Mouse (Mus musculus) regulatory T cell (primary cell): Measurements from ENCODE around the gene Ubxn11.

Source experiments
- in situ Hi-C: fragments of 300-600 bp; cut with MboI, MseI; formaldehyde crosslinking; loops from one replicate; pipeline ENCODE4 v1.15.1; 2025; ENCODE audit warnings: high pct_unique_total_duplicates

The Ubxn11 gene

DNA sequence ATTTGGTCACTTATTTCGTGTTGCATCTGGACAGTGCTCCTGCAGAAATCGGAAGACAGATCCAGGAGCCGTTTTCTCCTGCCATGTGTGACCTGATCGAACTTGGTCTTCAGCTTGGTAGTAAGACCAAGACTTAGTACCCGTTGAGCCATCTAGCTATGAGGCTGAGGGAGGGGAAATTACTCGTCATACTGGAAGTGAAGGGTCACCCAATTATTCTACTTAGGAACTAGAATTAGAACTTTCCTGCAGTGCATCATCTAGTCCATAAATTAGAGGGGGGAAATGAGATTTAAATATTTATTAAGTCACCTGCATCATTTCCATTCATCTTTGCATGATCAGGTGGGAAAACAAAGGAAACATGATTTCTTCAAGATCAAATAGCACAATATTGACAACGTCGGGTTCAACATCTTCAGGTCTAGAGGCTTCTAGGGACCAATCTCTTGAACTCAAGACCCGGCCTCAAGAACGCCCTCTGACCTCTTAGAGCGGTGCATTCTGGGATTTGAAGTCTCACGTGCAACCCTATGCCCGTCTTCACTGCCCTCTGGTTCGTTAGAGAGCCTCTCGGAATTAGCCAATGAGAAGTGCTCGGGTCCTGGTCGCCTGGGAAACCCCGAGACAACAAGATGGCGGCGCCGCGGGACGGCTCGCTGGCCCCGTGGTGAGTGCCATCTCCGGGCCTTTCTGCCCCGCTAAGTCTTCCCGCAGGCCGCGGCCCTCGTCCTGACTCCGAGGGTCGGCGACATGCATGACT lies at the start of gene Ubxn11:
Gene Ubxn11 (plus strand): TSS at position 592 of the 763 bp plus-strand sequence.
- in situ Hi-C loops, result loop anchor here (25.0 kb wide), 1 partner anchor 2010 kb away; no protein-coding TSS in a partner anchor

DNA sequence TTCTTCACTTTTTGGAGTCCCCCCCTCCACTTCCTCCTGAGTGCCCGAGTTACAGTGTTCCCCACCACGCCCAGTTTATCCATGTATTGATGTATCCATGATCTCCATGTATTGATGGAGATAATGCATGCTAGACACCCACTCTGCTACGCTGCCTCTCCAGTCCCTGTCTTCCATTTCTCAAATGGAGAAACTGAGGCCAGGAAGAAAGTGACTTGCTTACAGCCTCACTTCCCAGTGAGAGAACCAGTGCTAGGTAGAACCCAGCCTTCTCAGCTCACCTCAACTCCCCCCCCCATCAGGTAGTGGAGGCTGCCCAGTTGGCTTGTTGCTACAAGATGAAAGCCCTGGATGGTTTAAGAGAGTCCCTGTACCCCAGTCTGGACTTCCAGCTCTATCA lies 48.8 kb upstream of the Ubxn11 start, which contains the start of gene Zfp683:
Gene Zfp683 (plus strand): TSS at position 301 of the 400 bp plus-strand sequence.
- in situ Hi-C loops, result no loop called here

DNA sequence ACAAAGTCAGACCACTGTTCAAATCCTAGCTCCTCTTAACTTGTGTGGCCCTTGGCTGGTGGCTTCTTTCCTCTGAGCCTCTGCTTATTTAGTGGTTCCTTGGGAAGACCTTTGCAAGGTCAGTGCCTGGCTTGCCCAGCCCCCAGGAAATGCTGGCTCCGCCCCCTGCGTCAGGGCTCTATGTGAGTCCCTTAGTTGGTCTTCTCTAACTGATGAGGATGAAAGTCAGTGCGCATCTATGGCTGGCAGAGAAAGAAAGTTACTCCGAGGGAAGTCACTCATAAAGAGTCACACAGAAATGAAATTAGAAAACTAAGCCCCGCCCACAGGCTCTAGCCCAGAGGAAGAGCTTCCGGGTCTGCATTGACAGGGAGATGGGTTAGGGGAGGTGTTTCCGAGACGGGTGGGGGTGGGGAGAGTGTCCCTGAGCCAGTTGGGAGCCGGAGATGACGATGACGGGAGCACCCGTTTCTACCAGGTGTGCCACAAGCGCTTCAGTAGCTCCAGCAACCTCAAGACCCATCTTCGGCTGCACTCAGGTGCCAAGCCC lies 44.1 kb upstream of the Ubxn11 start:
- in situ Hi-C loops, result no loop called here

DNA sequence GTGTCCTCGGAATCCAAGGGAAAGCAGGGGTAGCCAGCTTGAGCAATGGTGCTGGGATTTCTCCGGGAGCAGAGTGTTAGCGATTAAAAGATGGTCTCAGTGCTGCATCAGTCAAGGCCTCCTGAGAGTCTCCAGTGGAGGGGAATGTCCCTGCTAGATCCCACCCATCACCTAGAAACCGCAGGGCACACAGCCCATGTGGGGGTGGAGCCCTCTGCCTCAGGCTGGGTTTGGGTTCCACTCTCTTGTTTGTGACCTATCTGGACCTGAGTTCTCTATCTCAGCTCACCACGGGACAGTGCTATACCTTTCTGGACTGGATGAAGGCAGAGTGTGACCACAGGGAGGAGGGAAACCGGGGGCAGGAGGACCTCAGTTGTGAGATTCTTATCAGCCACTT lies 43.5 kb upstream of the Ubxn11 start:
- in situ Hi-C loops, result no loop called here

DNA sequence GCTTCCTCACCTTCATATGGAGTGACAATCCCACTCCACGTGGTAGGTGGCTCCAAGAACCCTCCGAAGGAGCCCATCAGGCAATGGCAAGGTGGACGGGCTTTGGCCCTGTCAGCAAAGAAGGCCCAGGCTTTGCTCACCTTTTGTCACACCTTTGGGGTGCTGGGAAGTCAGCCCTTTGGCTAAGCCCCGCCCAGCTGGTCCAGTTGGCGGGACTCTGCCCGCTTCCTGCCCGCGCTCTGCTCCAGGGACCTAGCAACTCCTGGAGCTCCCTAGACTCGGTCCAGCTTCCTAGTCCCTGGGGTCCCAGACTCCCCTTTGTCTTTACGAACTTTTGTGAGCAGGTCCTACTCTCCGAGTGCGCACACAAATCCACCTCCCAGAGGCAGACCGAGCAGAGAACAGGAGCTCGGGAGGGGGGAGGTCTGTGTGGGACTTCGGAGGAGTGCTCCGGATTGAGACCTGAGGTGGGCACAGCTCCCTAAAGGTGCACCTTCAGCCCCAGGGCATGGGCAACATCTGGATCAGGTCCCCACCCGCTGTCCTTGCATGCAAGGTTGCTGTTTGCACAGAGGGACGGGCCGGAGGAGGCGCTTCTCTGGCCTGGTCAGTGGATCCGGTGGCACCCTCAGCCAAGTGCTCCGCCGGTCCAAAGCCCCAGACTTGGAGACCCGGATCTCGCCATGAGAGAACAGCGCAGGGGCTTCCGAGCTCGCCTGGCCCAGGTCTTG lies 42.1 kb upstream of the Ubxn11 start, which contains the start of gene Crybg2:
Gene Crybg2 (plus strand): TSS at position 681 of the 731 bp plus-strand sequence.
- in situ Hi-C loops, result no loop called here

DNA sequence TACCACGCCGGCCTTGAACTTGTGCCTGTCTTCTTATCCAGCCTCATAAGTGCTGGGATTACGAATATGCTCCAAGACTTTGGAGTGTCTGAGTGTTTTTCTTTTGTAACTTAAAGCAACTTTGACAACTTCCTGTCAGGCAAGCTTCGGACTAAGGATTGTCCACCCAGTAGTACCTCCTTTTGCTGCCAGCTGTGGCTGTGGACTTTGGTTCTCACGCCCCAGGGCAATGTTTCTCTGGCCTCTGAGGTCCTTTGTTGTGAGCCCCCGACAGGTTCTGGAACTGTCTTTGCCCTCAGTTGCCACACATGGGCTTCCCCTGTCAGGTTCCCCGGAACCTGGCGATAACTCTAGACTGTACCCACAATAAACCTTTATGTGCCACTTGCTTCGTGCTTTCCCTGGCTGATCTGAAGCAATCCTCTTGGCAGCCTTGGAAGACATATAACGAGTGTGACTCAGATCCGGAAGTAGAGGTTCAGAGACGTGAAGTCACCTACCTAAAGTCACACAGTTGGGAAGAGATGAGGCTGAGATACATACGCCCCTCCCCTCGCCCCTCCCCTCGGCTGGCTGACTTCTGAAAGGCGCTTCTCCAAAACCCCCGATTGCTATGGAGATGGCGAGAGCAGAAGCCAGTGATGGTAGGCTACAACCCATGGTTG lies 41.1 kb upstream of the Ubxn11 start:
- in situ Hi-C loops, result no loop called here

DNA sequence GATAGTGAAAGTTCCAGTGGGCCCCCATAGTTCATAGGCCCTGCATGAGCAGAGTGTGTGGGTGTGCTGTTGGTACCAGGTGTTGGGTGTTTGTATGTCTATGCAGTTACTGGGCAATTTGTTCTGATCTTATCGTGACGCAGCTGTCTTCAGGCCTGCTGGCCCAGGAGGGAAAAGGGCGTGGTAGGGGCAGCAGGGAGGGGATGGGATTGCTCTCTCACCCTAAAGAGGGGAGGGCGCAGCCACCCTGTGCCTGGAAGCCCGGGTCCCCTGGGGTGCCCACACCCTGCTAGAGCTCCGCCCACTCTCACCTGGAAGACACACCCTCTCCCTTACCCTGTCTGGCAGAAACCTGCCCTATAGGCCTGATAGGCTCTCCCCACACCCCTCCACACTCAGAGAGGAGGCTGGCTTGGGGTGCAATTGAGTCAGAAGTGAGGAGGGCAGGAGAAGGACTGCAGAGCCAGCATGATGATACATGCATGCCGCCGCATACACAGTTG lies 40.4 kb upstream of the Ubxn11 start:
- in situ Hi-C loops, result no loop called here

DNA sequence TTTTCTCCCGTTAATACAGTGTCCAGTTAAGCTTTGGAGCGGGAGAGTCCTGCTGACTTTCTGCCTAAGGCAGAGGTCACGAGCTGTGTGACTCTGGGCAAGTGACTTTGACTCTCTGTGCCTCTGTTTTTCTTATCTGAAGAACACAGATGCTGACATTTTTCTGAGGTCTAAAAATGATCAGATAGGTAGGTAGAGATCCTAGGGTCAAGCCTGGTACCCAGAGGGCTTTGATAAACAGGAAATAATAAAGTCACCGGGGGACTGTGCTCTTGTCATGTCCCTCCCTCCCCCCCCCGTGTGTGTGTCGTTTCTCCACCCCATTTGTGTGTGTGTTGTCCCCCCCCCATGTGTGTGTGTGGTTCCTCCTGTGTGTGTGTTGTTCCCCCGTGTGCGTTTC lies 39.8 kb upstream of the Ubxn11 start:
- in situ Hi-C loops, result no loop called here

DNA sequence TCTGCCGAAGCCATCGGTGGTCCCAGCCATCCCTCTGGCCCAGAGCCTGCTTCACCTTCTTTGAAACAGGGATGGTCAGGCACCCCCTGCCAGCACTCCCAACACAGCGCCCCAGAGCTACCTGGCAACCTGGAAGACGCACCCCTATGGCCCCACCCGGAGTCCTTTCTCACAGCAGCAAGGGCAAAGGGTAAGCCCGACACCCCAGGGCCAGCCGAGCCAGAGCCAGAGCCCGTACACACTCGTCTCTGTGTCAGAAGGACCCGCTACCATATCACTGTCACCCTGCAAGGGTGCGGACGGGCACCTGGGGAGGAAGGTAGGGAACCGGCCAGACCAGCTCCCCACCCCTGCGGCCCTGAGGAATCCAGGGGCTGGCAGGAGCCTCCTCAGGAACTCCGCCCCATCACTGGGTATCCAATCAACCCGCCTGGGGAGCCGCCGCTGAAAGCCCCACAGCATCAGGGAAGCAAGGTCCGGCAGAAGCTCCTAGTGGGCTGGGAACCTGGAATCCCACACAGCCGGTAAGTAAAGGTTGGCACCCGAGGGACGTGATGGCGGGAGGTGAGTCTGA lies 36.9 kb upstream of the Ubxn11 start:
- in situ Hi-C loops, result no loop called here

DNA sequence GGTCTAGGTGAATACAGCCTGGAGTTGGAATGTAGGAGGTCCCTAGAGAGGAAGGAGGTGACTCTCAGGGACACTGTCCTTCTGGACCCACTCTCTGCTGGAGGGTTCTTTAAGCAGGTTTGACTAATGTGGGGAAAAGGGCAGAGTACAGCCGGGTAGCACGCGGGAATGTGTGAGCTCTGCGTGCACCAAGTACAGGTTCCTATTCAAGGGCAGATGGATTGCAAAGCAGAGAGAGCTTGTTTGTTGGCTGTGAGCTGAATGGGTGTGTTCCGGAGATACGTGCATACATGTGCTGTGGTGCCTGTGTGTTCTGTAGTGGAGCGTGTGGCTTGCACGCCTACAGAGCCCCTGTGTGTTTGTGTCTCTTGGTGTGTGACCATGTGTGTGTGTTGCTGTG lies 35.0 kb upstream of the Ubxn11 start:
- in situ Hi-C loops, result no loop called here

DNA sequence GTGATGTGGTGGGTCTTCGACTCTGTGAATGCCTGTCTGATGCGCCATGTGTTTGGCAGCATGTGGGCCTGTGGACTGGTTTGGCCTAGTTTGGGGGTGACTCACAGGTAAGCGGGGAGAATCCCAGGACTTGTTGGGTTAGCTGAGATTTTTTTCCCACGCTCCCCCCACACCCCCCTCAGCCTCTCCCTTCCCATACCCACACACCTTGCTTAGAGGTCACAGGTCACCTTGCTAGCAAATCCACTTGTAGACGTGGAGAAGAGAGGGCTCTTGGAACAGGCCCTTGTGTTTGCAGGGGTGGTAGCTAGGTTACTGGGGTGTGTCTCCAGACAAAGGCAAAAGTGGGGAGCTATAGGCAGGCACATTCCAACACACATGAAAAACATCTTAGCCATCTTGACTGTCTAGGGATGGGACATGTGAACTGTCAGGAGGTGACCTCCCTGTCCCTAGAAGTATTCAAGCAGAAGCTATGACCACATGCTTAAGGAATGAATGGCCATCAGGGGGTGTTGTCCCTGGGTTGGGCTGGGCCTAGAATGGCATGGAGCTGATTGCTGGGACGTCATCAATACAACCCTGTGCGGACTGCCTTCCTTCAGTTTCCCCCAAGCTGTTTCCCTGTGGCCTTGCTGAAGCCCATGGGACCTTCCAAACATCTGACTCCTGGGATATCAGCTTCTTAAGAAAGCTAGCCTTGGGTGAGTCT lies 34.4 kb upstream of the Ubxn11 start:
- in situ Hi-C loops, result no loop called here

DNA sequence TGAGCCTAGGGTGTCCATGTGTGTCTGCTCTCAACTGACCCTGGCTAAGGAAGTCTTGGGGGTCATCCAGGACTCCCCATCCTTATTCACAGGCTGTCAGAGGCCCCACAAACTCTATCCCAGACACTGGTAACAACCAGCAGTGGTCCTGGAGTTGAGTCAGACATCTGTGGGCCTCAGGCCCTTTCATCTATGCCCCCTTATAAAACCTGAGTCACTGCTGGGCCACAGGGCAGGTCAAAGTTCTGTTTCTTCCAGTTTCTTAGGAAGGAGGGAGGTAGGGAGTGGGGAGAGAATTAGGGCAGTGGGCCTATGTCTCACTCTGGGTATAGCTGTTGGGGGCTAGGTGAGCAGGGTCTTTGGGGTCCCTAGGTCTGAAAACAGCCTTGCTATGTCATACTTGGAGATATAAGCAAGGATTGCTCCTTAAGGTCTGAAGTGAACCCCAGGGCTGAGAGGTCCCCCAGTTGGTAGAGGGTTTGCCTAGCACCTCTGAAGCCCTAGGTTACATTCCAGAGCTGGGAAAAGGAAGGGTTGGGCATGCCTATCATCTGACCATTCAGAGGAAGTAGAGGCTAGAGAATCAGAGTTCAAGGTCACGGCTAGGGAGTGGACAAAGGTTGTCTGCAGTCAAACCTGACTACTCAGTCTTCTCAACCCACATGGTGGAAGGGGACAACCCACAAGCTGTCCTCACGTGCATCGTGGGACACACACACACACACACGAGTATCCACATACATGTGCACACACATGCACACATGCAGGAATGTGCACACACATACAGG lies 33.4 kb upstream of the Ubxn11 start:
- in situ Hi-C loops, result no loop called here

DNA sequence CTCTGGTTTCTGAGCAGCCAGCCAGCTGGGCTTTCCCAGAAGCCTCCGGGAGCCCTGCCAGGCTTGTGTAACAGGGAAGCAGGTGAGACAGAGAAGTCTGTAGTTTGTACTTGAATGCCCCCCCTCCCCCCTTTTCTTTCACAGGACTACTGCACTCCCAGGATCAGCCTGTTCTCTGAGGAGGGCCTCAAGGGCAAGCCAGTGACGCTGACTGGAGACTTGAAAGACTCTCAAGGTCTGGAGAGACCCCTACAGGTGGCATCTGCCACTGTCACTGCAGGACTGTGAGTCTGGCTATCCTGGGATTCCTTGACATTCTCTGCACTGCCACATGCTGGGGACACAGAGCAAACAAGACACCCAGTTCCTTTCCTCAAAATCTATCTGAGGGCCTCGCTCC lies 23.7 kb upstream of the Ubxn11 start:
- in situ Hi-C loops, result loop anchor here (5.0 kb wide), 1 partner anchor 41 kb away; no protein-coding TSS in a partner anchor

DNA sequence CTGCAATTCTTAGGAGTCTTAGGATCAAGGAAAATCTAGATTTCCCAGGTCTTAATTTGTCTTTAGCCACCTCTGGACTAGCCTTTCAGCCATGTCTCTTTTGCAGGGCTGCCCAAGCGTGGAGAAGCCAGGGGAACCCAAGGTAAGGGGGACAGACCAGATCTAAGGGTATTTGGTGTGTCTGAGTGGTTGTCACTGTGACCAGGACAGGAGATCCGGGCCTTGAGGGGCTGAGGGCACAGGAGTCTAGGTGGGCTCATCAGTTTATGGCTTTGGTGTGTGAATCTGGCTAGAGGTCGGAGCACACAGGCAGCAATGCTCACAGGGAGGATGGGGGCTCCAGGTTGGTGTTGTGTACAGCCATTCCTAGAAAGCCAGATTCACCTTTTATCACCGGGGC lies 21.7 kb upstream of the Ubxn11 start:
- in situ Hi-C loops, result no loop called here

DNA sequence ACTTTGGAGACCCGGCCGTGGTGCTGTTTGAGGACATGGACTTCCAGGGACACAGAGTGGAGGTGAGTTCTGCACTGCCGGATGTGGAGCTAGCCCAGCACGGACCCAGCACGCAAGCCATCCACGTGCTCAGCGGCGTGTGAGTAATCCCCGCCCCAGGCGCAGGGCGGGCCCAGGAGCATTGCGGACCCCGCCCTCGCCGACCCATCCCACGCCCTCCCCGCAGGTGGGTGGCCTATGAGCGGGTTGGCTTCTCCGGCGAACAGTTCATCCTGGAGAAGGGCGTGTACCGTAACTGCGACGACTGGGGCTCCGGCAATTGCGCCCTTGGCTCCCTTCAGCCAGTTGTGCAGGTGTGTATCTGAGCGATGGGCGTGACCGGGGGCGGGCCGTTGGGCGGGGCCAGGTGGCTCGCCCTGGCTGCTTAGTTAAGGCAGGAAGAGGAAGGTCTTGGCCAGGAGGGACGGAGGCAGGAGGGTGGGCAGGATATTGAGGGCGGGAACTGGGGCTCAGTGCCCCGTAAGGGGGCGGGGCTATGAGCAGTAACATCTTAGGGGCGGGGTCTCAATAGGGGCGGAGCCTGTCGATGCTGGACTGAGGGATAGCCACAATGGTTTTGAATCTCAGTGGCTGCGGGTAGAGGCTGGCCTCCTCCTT lies 20.5 kb upstream of the Ubxn11 start:
- in situ Hi-C loops, result no loop called here

DNA sequence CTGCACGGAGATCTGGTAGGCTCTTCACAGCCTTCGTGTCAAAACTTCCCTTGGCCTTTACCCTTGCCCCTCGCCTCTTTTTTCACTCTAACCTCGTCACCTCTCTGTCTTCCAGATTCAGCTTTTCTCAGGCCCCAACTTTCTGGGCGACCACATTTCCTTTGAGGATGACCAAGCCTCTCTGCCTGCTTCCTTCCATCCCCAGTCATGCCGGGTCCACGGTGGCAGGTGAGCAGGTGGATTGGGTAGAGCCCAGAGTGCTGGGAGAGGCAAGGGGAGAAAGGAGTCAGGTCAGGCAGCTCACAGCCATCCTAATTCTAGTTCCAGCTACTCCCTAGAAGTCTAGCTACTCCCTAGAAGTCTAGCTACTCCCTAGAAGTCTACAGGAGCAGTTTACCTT lies 19.9 kb upstream of the Ubxn11 start:
- in situ Hi-C loops, result no loop called here

DNA sequence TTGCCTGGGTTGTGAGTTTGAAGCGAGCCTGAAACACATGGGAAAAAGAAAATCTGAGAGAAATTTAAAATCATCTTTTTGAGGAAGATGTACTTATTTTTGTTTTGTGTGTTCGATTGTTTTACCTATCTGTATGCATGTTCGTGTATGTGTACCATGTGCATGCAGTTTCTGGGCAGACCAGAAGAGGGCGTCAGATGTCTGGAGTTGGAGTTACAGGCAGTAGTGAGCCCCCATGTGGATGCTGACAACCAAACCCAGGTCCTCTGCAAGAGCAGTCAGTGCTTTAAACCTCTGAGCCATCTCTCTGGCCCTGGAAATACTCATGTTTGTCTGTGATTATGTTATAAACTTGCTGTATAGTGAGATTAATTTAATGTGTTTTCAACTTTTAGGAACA lies 17.4 kb upstream of the Ubxn11 start:
- in situ Hi-C loops, result no loop called here

DNA sequence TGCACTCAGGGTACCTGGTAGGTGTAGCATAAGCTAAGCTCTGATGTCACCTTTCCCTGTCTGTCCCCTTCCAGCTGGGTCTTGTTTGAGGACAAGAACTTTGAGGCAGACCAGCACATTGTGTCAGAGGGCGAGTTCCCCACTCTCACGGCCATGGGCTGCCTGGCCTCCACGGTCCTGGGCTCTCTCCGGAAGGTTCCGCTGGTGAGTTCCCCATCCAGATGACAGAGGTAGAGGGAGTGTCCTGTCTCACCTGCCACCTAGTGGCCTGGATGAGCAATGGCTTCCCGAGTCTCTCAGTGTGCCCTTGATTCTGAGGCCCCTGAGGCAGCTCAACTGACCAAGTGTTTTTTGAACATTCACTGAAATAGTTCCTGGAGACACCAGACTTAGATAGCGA lies 15.0 kb upstream of the Ubxn11 start:
- in situ Hi-C loops, result no loop called here

DNA sequence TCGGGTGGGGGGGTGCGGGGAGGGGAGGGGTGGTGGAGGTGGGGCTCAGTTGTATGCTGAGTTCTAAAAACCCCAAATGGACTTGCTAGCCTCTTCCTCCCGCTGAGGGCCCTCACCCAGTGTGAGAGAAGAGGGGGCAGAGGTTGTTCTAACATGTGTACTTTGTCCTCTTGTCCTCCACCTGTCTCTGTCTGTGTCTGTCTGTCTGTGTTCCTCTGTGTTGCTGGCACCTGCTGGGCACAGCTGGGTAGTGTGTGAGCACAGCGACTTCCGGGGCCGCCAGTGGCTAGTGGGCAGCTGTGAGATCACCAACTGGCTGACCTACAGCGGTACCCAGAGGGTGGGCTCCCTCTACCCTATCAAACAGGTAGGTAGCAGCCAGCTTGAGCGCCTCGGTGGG lies 13.3 kb upstream of the Ubxn11 start:
- in situ Hi-C loops, result no loop called here
